Mouse (Mus musculus): ENCODE measurements around the gene Scd4.
"Not testable (repeated sequence)": the region's sequence is repeated elsewhere in the genome, so short reads cannot be mapped to it uniquely, and the experiment has no call there.

Scd4 gene

GRCm38 (mm10) chr19:44300520-44300919, 32.4 kb upstream of the Scd4 start:
- no peak for DNase-seq (ENCODE audit: low spot score)

GRCm38 (mm10) chr19:44301176-44301575, 31.7 kb upstream of the Scd4 start:
- DNase-seq (ENCODE audit: low spot score), result no peak

GRCm38 (mm10) chr19:44301671-44302305, 31.1 kb upstream of the Scd4 start:
- no peak for DNase-seq (ENCODE audit: low spot score)

- DNase-seq (ENCODE audit: low spot score), result no peak
These were observed 30.0 kb upstream of the Scd4 start for GRCm38 (mm10) chr19:44302901-44303300.

GRCm38 (mm10) chr19:44303502-44303901, 29.4 kb upstream of the Scd4 start:
- no peak for DNase-seq (ENCODE audit: low spot score)

GRCm38 (mm10) chr19:44304419-44304818, 28.5 kb upstream of the Scd4 start:
- DNase-seq (ENCODE audit: low spot score), result no peak

GRCm38 (mm10) chr19:44304851-44305510, 27.9 kb upstream of the Scd4 start:
- DNase-seq (ENCODE audit: low spot score), result no peak

- DNase-seq (ENCODE audit: low spot score), result no peak
These were observed 27.2 kb upstream of the Scd4 start for GRCm38 (mm10) chr19:44305701-44306100.

GRCm38 (mm10) chr19:44306171-44306570, 26.7 kb upstream of the Scd4 start:
- DNase-seq (ENCODE audit: low spot score), result no peak

- no peak for DNase-seq (ENCODE audit: low spot score)
These were observed 25.6 kb upstream of the Scd4 start for GRCm38 (mm10) chr19:44307101-44307914.

- no peak for DNase-seq (ENCODE audit: low spot score)
These were observed 24.9 kb upstream of the Scd4 start for GRCm38 (mm10) chr19:44307915-44308470.

- no peak for DNase-seq (ENCODE audit: low spot score)
These were observed 24.2 kb upstream of the Scd4 start for GRCm38 (mm10) chr19:44308611-44309246.

GRCm38 (mm10) chr19:44309351-44310154, 23.3 kb upstream of the Scd4 start:
- DNase-seq (ENCODE audit: low spot score), result no peak

- not testable (repeated sequence) for DNase-seq (ENCODE audit: low spot score)
These were observed 22.7 kb upstream of the Scd4 start for GRCm38 (mm10) chr19:44310155-44310575.

- no peak for DNase-seq (ENCODE audit: low spot score)
These were observed 22.1 kb upstream of the Scd4 start for GRCm38 (mm10) chr19:44310814-44311213.

GRCm38 (mm10) chr19:44311306-44312006, 21.4 kb upstream of the Scd4 start:
- no peak for DNase-seq (ENCODE audit: low spot score)

GRCm38 (mm10) chr19:44312007-44312360, 20.9 kb upstream of the Scd4 start:
- DNase-seq (ENCODE audit: low spot score), result peak; percentile 88

- no peak for DNase-seq (ENCODE audit: low spot score)
These were observed 19.8 kb upstream of the Scd4 start for GRCm38 (mm10) chr19:44313066-44313465.

- peak; percentile 87 for DNase-seq (ENCODE audit: low spot score)
These were observed 18.5 kb upstream of the Scd4 start for GRCm38 (mm10) chr19:44314327-44314759.

- no peak for DNase-seq (ENCODE audit: low spot score)
These were observed 17.9 kb upstream of the Scd4 start for GRCm38 (mm10) chr19:44314871-44315414.

Measured in testis, postnatal 14 days (tissue).